Mouse (Mus musculus) forebrain, embryonic 10.5 days (tissue): ENCODE results near the gene Arpc5l. TPM values are rescaled to one million over a fixed set of nuclear protein-coding genes. Genes with fewer than 3 reads are reported as not detected.
"Not testable (repeated sequence)": the region's sequence is repeated elsewhere in the genome, so short reads cannot be mapped to it uniquely, and the experiment has no call there.

Source experiments
- DNase-seq: peaks from one replicate; pipeline ENCODE4 v3.0.0-alpha.2; 2017; ENCODE audit warnings: low spot score; ENCODE audit errors: extremely low spot score
- H3K27ac ChIP-seq: fragments of 300-500 bp; sonication (generic); 2 replicates; pipeline ENCODE4 v1.5.1; 2016; ENCODE audit warnings: mild to moderate bottlenecking
- H3K27me3 ChIP-seq: fragments of 300-500 bp; sonication (generic); 2 replicates; pipeline ENCODE4 v1.6.1; 2016; ENCODE audit warnings: mild to moderate bottlenecking; ENCODE audit not compliant: poor library complexity, severe bottlenecking
- H3K36me3 ChIP-seq: fragments of 300-500 bp; sonication (generic); replicated peaks from 2 replicates; pipeline ENCODE4 v1.6.1; 2016; ENCODE audit warnings: mild to moderate bottlenecking, moderate library complexity
- H3K4me1 ChIP-seq: fragments of 300-500 bp; sonication (generic); 2 replicates; pipeline ENCODE4 v1.6.1; 2016
- H3K4me3 ChIP-seq: fragments of 300-500 bp; sonication (generic); 2 replicates; pipeline ENCODE4 v1.5.1; 2016; ENCODE audit warnings: mild to moderate bottlenecking, moderate library complexity
- H3K9me3 ChIP-seq: fragments of 300-500 bp; sonication (generic); 2 replicates; pipeline ENCODE4 v1.6.1; 2016; ENCODE audit warnings: mild to moderate bottlenecking, moderate library complexity
- WGBS: fragments of 180-500 bp; shearing (Covaris S2); methylation state at CpG from one replicate; pipeline ENCODE4 v1.1.7; 2016; 5-methylcytosine and 5-hydroxymethylcytosine counted together
- polyA plus RNA-seq: library from polyadenylated mRNA; unstranded; fragments of >200 nt; fragmentation: Nextera tagmentation; extraction: Ambion mirVana; gene quantifications from 2 replicates; pipeline ENCODE4 v1.2.1, GENCODE M21; 2016

The Arpc5l gene
- polyA plus RNA-seq, 1 experiment from 2014 or later, result 126 TPM

DNA sequence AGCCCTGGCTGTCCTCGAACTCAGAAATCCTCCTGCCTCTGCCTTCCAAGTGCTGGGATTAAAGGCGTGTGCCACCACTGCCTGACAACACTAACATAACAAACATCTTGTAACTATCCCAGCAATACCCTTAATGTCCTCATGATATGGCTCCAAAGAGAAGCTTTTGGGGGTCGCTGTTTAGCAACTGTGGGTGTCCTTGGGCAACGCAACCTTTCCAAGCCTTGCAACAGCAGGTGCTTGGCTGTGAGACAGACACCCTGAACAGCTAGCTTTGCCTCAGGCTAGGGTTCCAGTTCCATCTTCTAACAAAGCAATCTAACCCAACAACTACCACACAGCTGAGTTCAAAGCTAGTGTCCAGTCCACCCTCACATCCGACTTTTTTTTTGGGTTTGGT is 1.6 kb upstream of the Arpc5l start:
- Histone ChIP-seq H3K27me3 (no peaks in the 10 kb centered on the region), H3K4me1 (peaks cover 50% of the 10 kb centered on the region), H3K4me3 (peak overlapping the region; percentile 93), H3K27ac (peak overlapping the region; percentile 97), H3K9me3 (no peaks in the 10 kb centered on the region), H3K36me3 (peaks cover 51% of the 10 kb centered on the region)
- 78% methylated on average over 5 of the region's 5 CpGs for WGBS
- no peak for DNase-seq

GRCm38 (mm10) chr2:39004372-39004771 is 776 bp upstream of the Arpc5l start:
- WGBS, result 0% methylated on average over 11 of the region's 11 CpGs
- Histone ChIP-seq H3K4me1 (peaks cover 56% of the 10 kb centered on the region), H3K27ac (peak overlapping the region; percentile 97)

GRCm38 (mm10) chr2:39005574-39006079 is 479 bp downstream of the Arpc5l start, which contains the start of gene Rpl35:
TSS of gene Rpl35 (minus strand) at chr2:39005624.
- peak within 1 kb of the TSS; percentile 97 for H3K27ac ChIP-seq
- H3K4me1 ChIP-seq, result peaks cover 61% of the 10 kb centered on the region
- DNase-seq, result no peak
- WGBS, result 14% methylated on average over 15 of the region's 15 CpGs
- no peaks in the 10 kb centered on the region for H3K27me3 ChIP-seq
- no peaks in the 10 kb centered on the region for H3K9me3 ChIP-seq
- peaks cover 39% of the 10 kb centered on the region for H3K36me3 ChIP-seq
- peak within 1 kb of the TSS; percentile 93 for H3K4me3 ChIP-seq

More at GRCm38 (mm10) chr2:39004372-39004771, 776 bp upstream of the Arpc5l start:
- Histone ChIP-seq H3K36me3 (peaks cover 49% of the 10 kb centered on the region), H3K4me3 (peak overlapping the region; percentile 93), H3K9me3 (no peaks in the 10 kb centered on the region), H3K27me3 (no peaks in the 10 kb centered on the region)
- peak; percentile 47 for DNase-seq

DNA sequence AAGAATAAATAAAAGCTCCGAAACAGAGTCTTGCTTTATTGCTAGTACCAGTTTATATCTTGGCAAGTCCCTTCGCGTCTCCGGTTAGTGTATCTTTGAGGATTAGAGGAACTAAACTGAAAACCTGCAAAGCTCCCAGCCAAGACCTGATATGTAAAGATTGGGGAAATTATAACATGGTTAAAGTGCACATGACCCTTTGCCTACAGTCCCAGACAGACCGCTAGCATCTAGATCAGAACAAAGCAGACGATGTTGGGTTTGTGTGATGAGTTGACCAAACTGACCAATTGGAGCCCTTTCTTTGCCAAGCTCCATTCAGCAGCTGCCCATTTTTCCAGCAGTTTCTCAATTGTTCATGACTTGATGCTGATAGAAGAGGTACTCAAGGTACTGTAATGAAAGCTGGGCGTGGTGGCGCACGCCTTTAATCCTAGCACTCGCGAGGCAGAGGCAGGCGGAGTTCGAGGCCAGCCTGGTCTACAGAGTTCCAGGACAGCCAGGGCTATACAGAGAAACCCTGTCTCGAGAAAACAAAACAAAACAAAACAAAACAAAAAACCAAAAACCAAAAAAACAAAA is 1.1 kb downstream of the Arpc5l start:
- WGBS, result 93% methylated on average over 14 of the region's 14 CpGs
- no peaks in the 10 kb centered on the region for H3K9me3 ChIP-seq
- DNase-seq, result no peak
- no peak overlapping the region for H3K27ac ChIP-seq
- H3K4me1 ChIP-seq, result peaks cover 66% of the 10 kb centered on the region
- peak overlapping the region; percentile 93 for H3K4me3 ChIP-seq
- H3K27me3 ChIP-seq, result no peaks in the 10 kb centered on the region
- peaks cover 39% of the 10 kb centered on the region for H3K36me3 ChIP-seq

DNA sequence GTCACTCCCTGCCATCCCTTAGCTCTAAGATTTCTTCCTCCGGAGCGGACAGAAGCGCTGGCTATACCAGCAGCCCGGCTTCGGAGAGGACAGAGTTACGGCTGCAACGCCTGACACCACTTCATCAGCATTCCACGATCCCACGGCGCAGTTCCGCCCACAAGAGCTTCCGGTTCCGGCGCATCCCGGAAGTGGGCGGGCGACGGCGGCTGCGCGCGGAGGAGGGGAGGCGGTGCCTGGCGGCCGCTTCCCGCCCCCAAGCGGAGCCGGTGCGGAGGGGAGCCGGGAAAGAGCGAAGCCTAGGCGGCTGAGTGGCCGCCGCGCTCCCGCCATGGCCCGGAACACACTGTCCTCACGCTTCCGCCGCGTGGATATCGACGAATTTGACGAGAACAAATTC is 2.7 kb downstream of the Arpc5l start:
- Histone ChIP-seq H3K36me3 (peaks cover 39% of the 10 kb centered on the region), H3K9me3 (no peaks in the 10 kb centered on the region), H3K4me1 (peaks cover 55% of the 10 kb centered on the region), H3K4me3 (peak overlapping the region; percentile 93), H3K27me3 (no peaks in the 10 kb centered on the region), H3K27ac (peak overlapping the region; percentile 92)
- under 1% methylated on average over 44 of the region's 44 CpGs for WGBS
- DNase-seq, result peak; percentile 94

GRCm38 (mm10) chr2:39008350-39008851 is 3.3 kb downstream of the Arpc5l start:
- WGBS, result 1% methylated on average over 25 of the region's 25 CpGs
- Histone ChIP-seq H3K4me1 (peaks cover 49% of the 10 kb centered on the region), H3K27ac (peak overlapping the region; percentile 92), H3K4me3 (peak overlapping the region; percentile 93), H3K9me3 (no peaks in the 10 kb centered on the region), H3K27me3 (no peaks in the 10 kb centered on the region), H3K36me3 (peaks cover 39% of the 10 kb centered on the region)
- no peak for DNase-seq

DNA sequence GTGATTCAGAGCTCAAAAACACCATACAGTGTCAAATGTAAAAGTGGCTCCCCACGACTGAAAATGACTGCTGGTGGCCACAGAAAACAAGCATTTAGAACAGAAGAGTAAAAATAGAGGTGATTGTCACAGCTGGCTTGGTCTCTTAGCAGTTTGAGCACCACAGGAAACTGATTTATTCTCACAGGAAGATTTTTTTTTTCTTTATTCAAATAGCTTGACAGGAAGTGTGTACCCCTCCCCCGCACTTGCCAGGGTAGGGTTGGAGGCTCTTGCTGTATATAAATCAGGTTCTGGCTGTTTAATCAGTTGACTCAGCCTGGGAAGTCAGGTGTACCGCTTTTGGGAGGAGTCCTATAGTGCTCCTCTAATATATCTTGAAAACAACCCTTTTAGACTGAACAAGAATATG is 3.8 kb downstream of the Arpc5l start:
- WGBS, result 41% methylated on average over 3 of the region's 3 CpGs
- DNase-seq, result no peak
- Histone ChIP-seq H3K9me3 (no peaks in the 10 kb centered on the region), H3K36me3 (peaks cover 39% of the 10 kb centered on the region), H3K27ac (peak overlapping the region; percentile 92), H3K27me3 (no peaks in the 10 kb centered on the region), H3K4me3 (peak overlapping the region; percentile 93), H3K4me1 (peaks cover 44% of the 10 kb centered on the region)

DNA sequence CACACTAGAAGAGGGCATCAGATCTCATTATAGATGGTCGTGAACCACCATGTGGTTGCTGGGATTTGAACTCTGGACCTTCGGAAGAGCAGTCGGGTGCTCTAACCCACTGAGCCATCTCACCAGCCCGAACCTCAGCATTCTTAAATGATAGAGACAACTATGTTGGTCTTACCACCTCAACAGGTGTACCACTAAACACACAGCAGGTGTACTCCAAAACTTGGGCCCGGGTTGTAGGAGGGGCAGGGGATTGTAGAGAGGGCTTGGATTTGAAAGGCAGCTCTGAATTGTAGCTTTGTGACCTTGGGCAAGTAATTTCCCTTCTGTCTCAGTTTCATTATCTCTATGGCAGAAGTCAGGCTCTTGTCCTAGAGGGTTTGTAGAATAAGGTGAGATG is 5.0 kb downstream of the Arpc5l start:
- DNase-seq, H3K27ac ChIP-seq, H3K27me3 ChIP-seq, H3K9me3 ChIP-seq, H3K4me3 ChIP-seq: not testable (repeated sequence)
- Histone ChIP-seq H3K4me1 (peaks cover 40% of the 10 kb centered on the region), H3K36me3 (peaks cover 48% of the 10 kb centered on the region)
- WGBS, result 97% methylated on average over 5 of the region's 5 CpGs

- H3K36me3 ChIP-seq, result peaks cover 59% of the 10 kb centered on the region
- no peak for DNase-seq
- H3K4me3 ChIP-seq, result no peak overlapping the region
- no peaks in the 10 kb centered on the region for H3K9me3 ChIP-seq
- no peak overlapping the region for H3K27ac ChIP-seq
- H3K4me1 ChIP-seq, result peaks cover 34% of the 10 kb centered on the region
- no peaks in the 10 kb centered on the region for H3K27me3 ChIP-seq
Observed at GRCm38 (mm10) chr2:39011264-39011663, 6.1 kb downstream of the Arpc5l start.

GRCm38 (mm10) chr2:39011971-39012370 is 6.8 kb downstream of the Arpc5l start:
- no peaks in the 10 kb centered on the region for H3K27me3 ChIP-seq
- WGBS, result 90% methylated on average over 3 of the region's 3 CpGs

DNA sequence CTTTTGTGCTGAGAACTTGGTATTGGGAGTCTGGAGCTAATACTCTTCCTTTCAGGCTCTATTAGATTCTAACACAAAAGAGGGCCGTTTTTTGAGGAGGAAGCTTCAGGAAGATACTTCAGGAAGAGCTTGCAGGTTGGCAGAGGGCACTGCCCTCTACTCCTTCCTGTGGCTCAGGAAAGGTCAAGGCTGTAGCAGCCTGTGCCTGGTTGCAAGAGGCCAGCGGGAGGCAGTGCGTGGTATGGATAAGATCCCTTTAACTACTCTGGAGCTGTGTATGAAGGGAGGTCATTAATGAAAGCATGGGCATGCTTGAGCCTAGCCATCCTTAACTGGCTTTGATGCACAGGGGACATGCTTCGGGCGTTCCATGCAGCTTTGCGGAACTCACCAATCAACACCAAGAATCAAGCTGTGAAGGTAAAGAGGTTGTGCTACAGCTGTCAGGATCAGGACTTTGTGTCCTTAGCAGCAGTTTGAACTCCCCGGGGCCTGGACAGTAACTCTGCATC is 7.7 kb downstream of the Arpc5l start:
- WGBS, result 88% methylated on average over 7 of the region's 7 CpGs

More at GRCm38 (mm10) chr2:39011971-39012370, 6.8 kb downstream of the Arpc5l start:
- no peak for DNase-seq
- Histone ChIP-seq H3K36me3 (peaks cover 66% of the 10 kb centered on the region), H3K4me1 (peaks cover 26% of the 10 kb centered on the region), H3K9me3 (no peaks in the 10 kb centered on the region), H3K27ac (no peak overlapping the region), H3K4me3 (no peak overlapping the region)

DNA sequence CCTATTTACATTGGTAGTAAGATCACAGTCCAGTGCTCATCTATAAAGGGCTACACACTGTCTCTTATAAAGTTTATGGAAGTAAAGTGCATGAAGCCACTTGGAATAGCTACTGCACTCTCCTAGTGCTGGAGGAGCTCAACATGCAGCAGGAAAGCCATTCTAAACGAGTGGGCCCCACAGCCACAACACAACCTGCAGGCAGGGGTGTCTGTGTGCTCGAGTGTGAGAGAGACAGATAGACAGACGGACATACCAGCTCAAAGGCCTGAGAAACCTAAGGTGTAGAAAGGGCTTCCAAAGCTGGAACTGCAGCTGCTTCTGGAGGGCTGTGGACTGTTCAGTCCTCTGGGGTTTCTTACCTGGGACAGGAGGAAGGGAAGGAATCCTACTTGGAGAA is 11.4 kb downstream of the Arpc5l start:
- DNase-seq, result no peak
- Histone ChIP-seq H3K9me3 (no peaks in the 10 kb centered on the region), H3K4me3 (no peak overlapping the region), H3K27ac (no peak overlapping the region), H3K27me3 (no peaks in the 10 kb centered on the region), H3K4me1 (no peaks in the 10 kb centered on the region), H3K36me3 (peaks cover 99% of the 10 kb centered on the region)
- 79% methylated on average over 3 of the region's 3 CpGs for WGBS

More for the DNA sequence above, 7.7 kb downstream of the Arpc5l start:
- no peak for DNase-seq
- Histone ChIP-seq H3K27ac (no peak overlapping the region), H3K4me3 (no peak overlapping the region), H3K4me1 (peaks cover 21% of the 10 kb centered on the region), H3K36me3 (peaks cover 75% of the 10 kb centered on the region), H3K9me3 (no peaks in the 10 kb centered on the region), H3K27me3 (no peaks in the 10 kb centered on the region)

DNA sequence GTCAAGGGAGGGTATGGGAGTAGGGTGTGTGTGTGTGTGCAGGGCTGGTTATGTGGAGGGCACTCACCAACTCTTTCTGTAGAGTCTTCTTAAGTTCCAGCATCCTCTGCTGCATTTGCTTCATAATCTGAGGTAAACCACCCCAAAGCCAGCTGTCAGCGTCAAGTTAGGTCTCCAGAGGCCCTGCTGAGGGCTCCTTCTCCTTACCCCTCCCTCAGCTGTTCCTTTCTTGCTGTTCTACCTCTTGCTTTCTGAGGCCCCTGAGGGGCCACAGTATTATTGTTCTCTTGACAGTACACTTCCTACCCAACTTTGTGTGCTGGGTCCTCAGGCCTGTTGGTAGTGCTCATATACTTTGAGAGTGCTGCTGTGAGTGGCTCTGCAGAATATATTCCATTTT is 14.9 kb downstream of the Arpc5l start:
- Histone ChIP-seq H3K27me3 (no peaks in the 10 kb centered on the region), H3K4me3 (no peak overlapping the region), H3K27ac (no peak overlapping the region), H3K9me3 (no peaks in the 10 kb centered on the region), H3K4me1 (no peaks in the 10 kb centered on the region), H3K36me3 (peaks cover 97% of the 10 kb centered on the region)
- DNase-seq, result no peak
- WGBS, result 91% methylated on average over 1 of the region's 1 CpGs
